Mouse (Mus musculus) thymus, adult 2 months (tissue): Measurements from ENCODE around the gene Rbx1. TPM values are rescaled to one million over a fixed set of nuclear protein-coding genes. Genes with fewer than 3 reads are reported as not detected.

Experiments used
- DNase-seq: peaks from one replicate; pipeline ENCODE4 v3.0.0; 2021
- H3K27ac ChIP-seq: fragments of 200-500 bp; 2 replicates; pipeline ENCODE4 v1.5.1; 2012; ENCODE audit warnings: low read length, control low read depth; ENCODE audit not compliant: control insufficient read depth, insufficient read depth
- H3K27me3 ChIP-seq: fragments of 200-500 bp; 2 replicates; pipeline ENCODE4 v1.6.1; 2012; ENCODE audit warnings: mild to moderate bottlenecking, low read length, moderate library complexity, mixed read lengths; ENCODE audit not compliant: control insufficient read depth, insufficient read depth
- H3K36me3 ChIP-seq: fragments of 200-500 bp; 2 replicates; pipeline ENCODE4 v1.6.1; 2012; ENCODE audit warnings: mild to moderate bottlenecking, low read length, moderate library complexity; ENCODE audit not compliant: control insufficient read depth, insufficient read depth
- H3K4me1 ChIP-seq: fragments of 200-500 bp; replicated peaks from 2 replicates; pipeline ENCODE4 v1.6.1; 2012; ENCODE audit warnings: low read length; ENCODE audit not compliant: control insufficient read depth, insufficient read depth
- H3K4me3 ChIP-seq: fragments of 200-500 bp; 2 replicates; pipeline ENCODE4 v1.5.1; 2012; ENCODE audit warnings: mild to moderate bottlenecking, low read length, control low read depth, moderate library complexity; ENCODE audit not compliant: control insufficient read depth, insufficient read depth
- CTCF ChIP-seq: fragments of 200-500 bp; IDR thresholded peaks from 2 replicates; pipeline ENCODE4 v1.5.1; 2012; ENCODE audit warnings: mild to moderate bottlenecking, control low read depth, low read length, moderate library complexity, borderline replicate concordance; ENCODE audit not compliant: control insufficient read depth, poor library complexity, insufficient read depth; ENCODE audit errors: extremely low read depth
- POLR2A ChIP-seq: fragments of 200-500 bp; IDR thresholded peaks from 2 replicates; pipeline ENCODE4 v1.6.1; 2012; ENCODE audit warnings: mild to moderate bottlenecking, low read length, control low read depth, moderate library complexity; ENCODE audit not compliant: control insufficient read depth, poor library complexity, insufficient read depth; ENCODE audit errors: extremely low read depth
- whole genome bisulfite sequencing: fragments of 180-500 bp; shearing (Covaris S2); methylation state at CpG from one replicate; pipeline ENCODE4 v1.1.7; 2018; 5-methylcytosine and 5-hydroxymethylcytosine counted together
- polyA plus RNA-seq: library from polyadenylated mRNA; depleted of rRNA; stranded (reverse); fragments of >200 nt; gene quantifications from 2 replicates; pipeline ENCODE4 v1.2.3, GENCODE M21; 2012

The Rbx1 gene
- polyA plus RNA-seq, 1 experiment, result 104 TPM

GRCm38 (mm10) chr15:81511601-81512261 lies 45.6 kb downstream of the Rbx1 start:
- Histone ChIP-seq H3K36me3 (no peaks in the 10 kb centered on the region), H3K4me3 (peak overlapping the region; percentile 42), H3K27ac (peak overlapping the region; percentile 84), H3K27me3 (no peaks in the 10 kb centered on the region), H3K4me1 (peaks cover 34% of the 10 kb centered on the region)
- WGBS, result 2% methylated on average over 21 of the region's 21 CpGs
- TF ChIP-seq POLR2A (peak; percentile 22; the same call in 1 of the 2 replicates), CTCF (no peak)
- DNase-seq, result peak; percentile 54

GRCm38 (mm10) chr15:81514111-81514971 lies 48.2 kb downstream of the Rbx1 start:
- 3% methylated on average over 18 of the region's 18 CpGs for WGBS
- Histone ChIP-seq H3K4me3 (peak overlapping the region; percentile 51), H3K4me1 (peaks cover 34% of the 10 kb centered on the region), H3K27me3 (no peaks in the 10 kb centered on the region), H3K36me3 (no peaks in the 10 kb centered on the region), H3K27ac (peak overlapping the region; percentile 97)
- peak; percentile 86 for DNase-seq
- TF ChIP-seq POLR2A (peak; percentile 54; the same call in 1 of the 2 replicates), CTCF (peak; percentile 96)

- 95% methylated on average over 3 of the region's 3 CpGs for WGBS
- peaks cover 34% of the 10 kb centered on the region for H3K4me1 ChIP-seq
Observed at GRCm38 (mm10) chr15:81515221-81515620, 49.1 kb downstream of the Rbx1 start.

GRCm38 (mm10) chr15:81518031-81518430 lies 51.9 kb downstream of the Rbx1 start:
- Histone ChIP-seq H3K36me3 (no peaks in the 10 kb centered on the region), H3K4me3 (no peak overlapping the region), H3K27me3 (no peaks in the 10 kb centered on the region), H3K4me1 (peaks cover 26% of the 10 kb centered on the region), H3K27ac (no peak overlapping the region)
- DNase-seq, result no peak
- no peak for TF ChIP-seq POLR2A
- no peak for TF ChIP-seq CTCF
- WGBS, result 92% methylated on average over 6 of the region's 6 CpGs

More at GRCm38 (mm10) chr15:81515221-81515620, 49.1 kb downstream of the Rbx1 start:
- TF ChIP-seq POLR2A, result no peak
- no peak for TF ChIP-seq CTCF
- H3K27me3 ChIP-seq, result no peaks in the 10 kb centered on the region
- no peaks in the 10 kb centered on the region for H3K36me3 ChIP-seq
- H3K27ac ChIP-seq, result peak overlapping the region; percentile 60
- no peak overlapping the region for H3K4me3 ChIP-seq
- DNase-seq, result no peak

GRCm38 (mm10) chr15:81518761-81519160 lies 52.7 kb downstream of the Rbx1 start:
- Histone ChIP-seq H3K4me3 (no peak overlapping the region), H3K36me3 (no peaks in the 10 kb centered on the region), H3K4me1 (peaks cover 20% of the 10 kb centered on the region), H3K27ac (no peak overlapping the region), H3K27me3 (no peaks in the 10 kb centered on the region)
- WGBS, result 93% methylated on average over 5 of the region's 5 CpGs
- no peak for DNase-seq
- TF ChIP-seq CTCF (no peak), POLR2A (no peak)

- Histone ChIP-seq H3K27me3 (no peaks in the 10 kb centered on the region), H3K27ac (peak overlapping the region; percentile 95), H3K4me1 (peaks cover 9% of the 10 kb centered on the region), H3K36me3 (no peaks in the 10 kb centered on the region), H3K4me3 (peak overlapping the region; percentile 64)
- WGBS, result under 1% methylated on average over 38 of the region's 38 CpGs
- DNase-seq, result peak; percentile 72
- TF ChIP-seq CTCF (0 out of 2 replicates have a peak, but pooled peaks have one; percentile 24), POLR2A (peak; percentile 70)
Observed at GRCm38 (mm10) chr15:81522036-81522751, 56.1 kb downstream of the Rbx1 start.

- Histone ChIP-seq H3K4me1 (peaks cover 9% of the 10 kb centered on the region), H3K27ac (peak overlapping the region; percentile 95), H3K27me3 (no peaks in the 10 kb centered on the region), H3K4me3 (peak overlapping the region; percentile 64), H3K36me3 (no peaks in the 10 kb centered on the region)
- no peak for TF ChIP-seq POLR2A
- TF ChIP-seq CTCF, result no peak
- DNase-seq, result no peak
- WGBS, result 1% methylated on average over 16 of the region's 16 CpGs
Observed at GRCm38 (mm10) chr15:81522761-81523168, 56.7 kb downstream of the Rbx1 start.
